Mouse (Mus musculus) embryonic facial prominence, embryonic 12.5 days (tissue): ENCODE data around the gene Mettl17. TPM values are rescaled to one million over a fixed set of nuclear protein-coding genes. Genes with fewer than 3 reads are reported as not detected.
"Not testable (repeated sequence)": the region's sequence is repeated elsewhere in the genome, so short reads cannot be mapped to it uniquely, and the experiment has no call there.

ENCODE experiments used
- ATAC-seq: fragments of 200-750 bp; cut with Nextera tagmentation; 2 replicates; pipeline ENCODE4 v1.8.0; 2017; ENCODE audit not compliant: insufficient number of reproducible peaks, insufficient read depth, low FRiP score, low TSS enrichment
- H3K27ac ChIP-seq: fragments of 300-500 bp; sonication (generic); 2 replicates; pipeline ENCODE4 v1.5.1; 2016; ENCODE audit warnings: mild to moderate bottlenecking
- H3K27me3 ChIP-seq: fragments of 300-500 bp; sonication (generic); 2 replicates; pipeline ENCODE4 v1.6.1; 2016; ENCODE audit warnings: mild to moderate bottlenecking, moderate library complexity
- H3K36me3 ChIP-seq: fragments of 300-500 bp; sonication (generic); 2 replicates; pipeline ENCODE4 v1.6.1; 2016; ENCODE audit warnings: mild to moderate bottlenecking
- H3K4me1 ChIP-seq: fragments of 300-500 bp; sonication (generic); 2 replicates; pipeline ENCODE4 v1.6.1; 2016
- H3K4me2 ChIP-seq: fragments of 300-500 bp; sonication (generic); replicated peaks from 2 replicates; pipeline ENCODE4 v1.6.1; 2016; ENCODE audit warnings: mild to moderate bottlenecking, moderate library complexity
- H3K4me3 ChIP-seq: fragments of 300-500 bp; sonication (generic); 2 replicates; pipeline ENCODE4 v1.5.1; 2016; ENCODE audit warnings: mild to moderate bottlenecking
- H3K9ac ChIP-seq: fragments of 300-500 bp; sonication (generic); 2 replicates; pipeline ENCODE4 v1.6.1; 2016; ENCODE audit warnings: mild to moderate bottlenecking, moderate library complexity
- H3K9me3 ChIP-seq: fragments of 300-500 bp; sonication (generic); 2 replicates; pipeline ENCODE4 v1.6.1; 2016; ENCODE audit warnings: mild to moderate bottlenecking, moderate library complexity
- WGBS: fragments of 180-500 bp; shearing (Covaris S2); methylation state at CpG from one replicate; pipeline ENCODE4 v1.1.7; 2016; 5-methylcytosine and 5-hydroxymethylcytosine counted together
- polyA plus RNA-seq: library from polyadenylated mRNA; unstranded; fragments of >200 nt; fragmentation: Nextera tagmentation; extraction: Ambion mirVana; gene quantifications from 2 replicates; pipeline ENCODE4 v1.2.1, GENCODE M21; 2016

Mettl17 gene
- 55.5 and 56.8 TPM in 2 replicates for polyA plus RNA-seq

DNA sequence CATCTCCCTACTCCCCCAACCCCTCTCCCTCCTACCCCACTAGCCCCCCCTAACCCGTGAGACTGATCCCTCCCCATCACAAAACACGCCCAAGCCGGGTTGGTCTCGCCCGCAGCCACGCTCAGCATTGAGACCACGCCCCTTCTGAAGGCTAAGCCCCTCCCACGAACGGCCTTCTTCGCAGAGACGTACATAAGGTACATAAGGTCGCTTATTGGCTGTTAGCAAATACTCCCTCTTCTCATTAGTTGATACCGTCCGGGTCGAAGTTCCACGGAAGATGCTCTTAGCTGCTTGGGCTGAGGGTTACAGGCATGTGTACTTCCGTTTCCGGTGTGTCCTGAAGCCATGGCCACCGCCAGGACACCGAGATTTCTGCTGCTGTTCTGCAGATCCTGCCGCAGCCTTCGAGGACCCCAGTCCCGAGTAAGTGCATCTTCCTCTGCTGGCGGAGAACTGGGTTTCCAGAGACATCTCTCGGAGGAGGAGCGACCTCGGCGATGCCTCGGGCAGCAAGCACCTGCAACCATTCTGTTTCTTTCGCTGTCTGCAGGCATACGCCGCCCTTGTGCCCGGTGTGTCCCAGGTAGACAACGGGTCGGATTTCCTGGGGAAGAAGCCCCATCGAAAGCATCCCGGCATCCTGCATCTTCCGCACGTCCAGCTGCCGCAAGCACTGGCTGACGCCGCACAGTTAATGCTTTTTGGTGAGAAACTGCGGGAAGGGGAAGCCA lies at the start of gene Mettl17:
Gene Mettl17 (plus strand): TSS at position 245 of the 734 bp plus-strand sequence.
- peaks cover 9% of the 10 kb centered on the region for H3K4me1 ChIP-seq
- H3K9me3 ChIP-seq = no peaks in the 10 kb centered on the region
- no peaks in the 10 kb centered on the region for H3K27me3 ChIP-seq
- peak within 1 kb of the TSS; percentile 90 for H3K27ac ChIP-seq
- peak within 1 kb of the TSS; percentile 46 for H3K9ac ChIP-seq
- peaks cover 30% of the 10 kb centered on the region for H3K36me3 ChIP-seq
- peak; percentile 95 for ATAC-seq
- peak within 1 kb of the TSS; percentile 80 for H3K4me2 ChIP-seq
- under 1% methylated on average over 43 of the region's 43 CpGs for WGBS
- H3K4me3 ChIP-seq = peak within 1 kb of the TSS; percentile 54

DNA sequence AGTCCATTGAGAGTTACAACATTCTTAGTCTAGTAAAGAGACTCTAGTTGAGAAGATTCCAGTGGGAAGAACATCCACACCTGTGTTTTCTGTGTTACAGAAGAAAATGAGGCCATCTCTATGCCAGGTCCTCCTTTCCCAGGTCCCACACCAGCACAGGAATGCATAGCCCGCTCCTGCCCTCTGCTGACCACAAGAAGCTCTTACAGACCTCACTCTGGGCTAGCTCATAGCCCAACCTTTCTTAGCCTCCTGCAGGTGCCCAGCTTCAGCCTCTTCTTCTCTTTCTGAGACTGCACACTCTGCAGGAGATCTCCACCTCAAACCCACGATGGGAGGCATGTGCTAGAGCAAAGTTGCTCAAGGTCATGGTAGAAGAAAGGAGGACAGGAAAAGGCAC lies 46.2 kb upstream of the Mettl17 start:
- not testable (repeated sequence) for H3K36me3 ChIP-seq, H3K9ac ChIP-seq, H3K27me3 ChIP-seq, H3K4me3 ChIP-seq, ATAC-seq, H3K4me1 ChIP-seq, H3K4me2 ChIP-seq, H3K9me3 ChIP-seq, H3K27ac ChIP-seq
- 22% methylated on average over 2 of the region's 2 CpGs for WGBS

DNA sequence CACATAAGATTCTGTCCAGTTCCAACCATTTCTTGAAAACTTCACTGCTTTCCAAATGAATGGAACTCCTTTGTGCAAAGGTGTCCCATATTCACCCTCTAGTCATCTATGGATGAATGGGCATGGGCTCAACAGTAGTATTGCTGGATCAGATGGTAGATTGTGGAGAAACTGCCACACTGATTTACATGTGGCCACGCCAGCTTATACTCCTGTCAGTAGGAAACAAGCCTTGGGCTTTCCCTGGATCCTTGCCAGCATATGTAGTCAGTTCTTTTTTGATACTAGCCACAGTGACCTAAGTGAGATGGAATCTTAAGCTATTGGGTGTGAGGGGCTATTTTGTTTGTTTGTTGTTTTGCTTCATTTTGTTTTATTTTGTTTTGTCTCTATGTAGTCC lies 42.4 kb upstream of the Mettl17 start:
- Histone ChIP-seq H3K4me2 (no peak overlapping the region), H3K9me3 (no peaks in the 10 kb centered on the region), H3K9ac (no peak overlapping the region), H3K4me1 (no peaks in the 10 kb centered on the region), H3K4me3 (no peak overlapping the region), H3K36me3 (no peaks in the 10 kb centered on the region), H3K27ac (no peak overlapping the region), H3K27me3 (no peaks in the 10 kb centered on the region)
- WGBS = 70% methylated on average over 1 of the region's 1 CpGs
- ATAC-seq = no peak

GRCm38 (mm10) chr14:51842781-51843180 lies 41.9 kb upstream of the Mettl17 start:
- no peak overlapping the region for H3K27ac ChIP-seq
- H3K9me3 ChIP-seq = no peaks in the 10 kb centered on the region
- H3K4me2 ChIP-seq = no peak overlapping the region
- H3K4me3 ChIP-seq = no peak overlapping the region
- no peak overlapping the region for H3K9ac ChIP-seq
- 94% methylated on average over 2 of the region's 2 CpGs for WGBS
- H3K4me1 ChIP-seq = no peaks in the 10 kb centered on the region
- H3K36me3 ChIP-seq = no peaks in the 10 kb centered on the region
- no peak for ATAC-seq
- no peaks in the 10 kb centered on the region for H3K27me3 ChIP-seq

GRCm38 (mm10) chr14:51843882-51844281 lies 40.8 kb upstream of the Mettl17 start:
- no peaks in the 10 kb centered on the region for H3K36me3 ChIP-seq
- no peaks in the 10 kb centered on the region for H3K9me3 ChIP-seq
- H3K4me3 ChIP-seq = no peak overlapping the region
- no peak overlapping the region for H3K27ac ChIP-seq
- no peak overlapping the region for H3K9ac ChIP-seq
- no peaks in the 10 kb centered on the region for H3K4me1 ChIP-seq
- no peaks in the 10 kb centered on the region for H3K27me3 ChIP-seq
- no peak for ATAC-seq
- no peak overlapping the region for H3K4me2 ChIP-seq

GRCm38 (mm10) chr14:51846566-51846965 lies 38.1 kb upstream of the Mettl17 start:
- Histone ChIP-seq H3K4me3 (no peak overlapping the region), H3K4me2 (no peak overlapping the region), H3K4me1 (no peaks in the 10 kb centered on the region), H3K36me3 (no peaks in the 10 kb centered on the region), H3K9me3 (no peaks in the 10 kb centered on the region), H3K9ac (no peak overlapping the region), H3K27me3 (no peaks in the 10 kb centered on the region), H3K27ac (no peak overlapping the region)
- 72% methylated on average over 3 of the region's 3 CpGs for WGBS
- 0 out of 2 replicates have a peak, but pooled peaks have one; percentile 22 for ATAC-seq

DNA sequence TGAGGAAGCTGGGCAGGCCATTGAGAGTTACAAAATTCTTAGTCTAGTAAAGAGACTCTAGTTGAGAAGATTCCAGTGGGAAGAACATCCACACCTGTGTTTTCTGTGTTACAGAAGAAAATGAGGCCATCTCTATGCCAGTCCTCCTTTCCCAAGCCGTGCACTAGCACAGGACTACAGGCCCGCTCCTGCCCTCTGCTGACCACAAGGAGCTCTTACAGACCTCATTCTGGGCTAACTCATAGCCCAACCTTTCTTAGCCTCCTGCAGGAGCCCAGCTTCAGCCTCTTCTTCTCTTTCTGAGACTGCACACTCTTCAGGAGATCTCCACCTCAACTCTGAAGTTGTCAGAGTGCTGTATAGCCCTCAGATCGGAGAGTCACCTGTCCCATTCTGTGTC lies 33.6 kb upstream of the Mettl17 start:
- H3K4me2 ChIP-seq, H3K4me1 ChIP-seq, H3K36me3 ChIP-seq, H3K4me3 ChIP-seq, H3K9me3 ChIP-seq, H3K27me3 ChIP-seq, H3K9ac ChIP-seq, ATAC-seq, H3K27ac ChIP-seq: not testable (repeated sequence)
- WGBS = 40% methylated on average over 3 of the region's 3 CpGs

GRCm38 (mm10) chr14:51853399-51853798 lies 31.2 kb upstream of the Mettl17 start, which contains the start of gene Ear6:
Ear6 (plus strand) TSS chr14:51853699.
- no peaks in the 10 kb centered on the region for H3K4me1 ChIP-seq
- H3K36me3 ChIP-seq = no peaks in the 10 kb centered on the region
- H3K27me3 ChIP-seq = no peaks in the 10 kb centered on the region
- no peaks in the 10 kb centered on the region for H3K9me3 ChIP-seq
- H3K4me3 ChIP-seq = no peak within 1 kb of the TSS
- no peak within 1 kb of the TSS for H3K4me2 ChIP-seq
- no peak within 1 kb of the TSS for H3K27ac ChIP-seq
- no peak for ATAC-seq
- no peak within 1 kb of the TSS for H3K9ac ChIP-seq

GRCm38 (mm10) chr14:51855280-51855679 lies 29.4 kb upstream of the Mettl17 start:
- WGBS = 82% methylated on average over 7 of the region's 7 CpGs
- ATAC-seq, H3K4me3 ChIP-seq, H3K9me3 ChIP-seq, H3K4me2 ChIP-seq, H3K36me3 ChIP-seq, H3K9ac ChIP-seq, H3K4me1 ChIP-seq, H3K27ac ChIP-seq, H3K27me3 ChIP-seq: not testable (repeated sequence)

GRCm38 (mm10) chr14:51863603-51864002 lies 21.0 kb upstream of the Mettl17 start:
- not testable (repeated sequence) for H3K9ac ChIP-seq, H3K36me3 ChIP-seq, H3K27ac ChIP-seq, ATAC-seq, H3K4me2 ChIP-seq, H3K4me3 ChIP-seq, H3K4me1 ChIP-seq, H3K27me3 ChIP-seq, H3K9me3 ChIP-seq
- WGBS = 26% methylated on average over 1 of the region's 1 CpGs

GRCm38 (mm10) chr14:51870756-51871155 lies 13.9 kb upstream of the Mettl17 start:
- H3K36me3 ChIP-seq = no peaks in the 10 kb centered on the region
- H3K4me2 ChIP-seq = no peak overlapping the region
- no peak overlapping the region for H3K27ac ChIP-seq
- H3K27me3 ChIP-seq = no peaks in the 10 kb centered on the region
- H3K4me3 ChIP-seq = no peak overlapping the region
- ATAC-seq = no peak
- no peaks in the 10 kb centered on the region for H3K9me3 ChIP-seq
- H3K9ac ChIP-seq = no peak overlapping the region
- H3K4me1 ChIP-seq = no peaks in the 10 kb centered on the region
- WGBS = 63% methylated on average over 2 of the region's 2 CpGs

- Histone ChIP-seq H3K4me3 (no peak overlapping the region), H3K27ac (no peak overlapping the region), H3K27me3 (no peaks in the 10 kb centered on the region), H3K9me3 (no peaks in the 10 kb centered on the region), H3K36me3 (no peaks in the 10 kb centered on the region), H3K4me2 (no peak overlapping the region), H3K4me1 (no peaks in the 10 kb centered on the region), H3K9ac (no peak overlapping the region)
- ATAC-seq = no peak
- WGBS = 79% methylated on average over 9 of the region's 9 CpGs
Measured at GRCm38 (mm10) chr14:51871741-51872140, 12.9 kb upstream of the Mettl17 start.
